Mouse (Mus musculus) testis, postnatal 10 days (tissue): ENCODE results near the gene Tnf.

Source experiments
- DNase-seq: peaks from one replicate; pipeline ENCODE4 v3.0.0; 2021; ENCODE audit warnings: low spot score

The Tnf gene

GRCm38 (mm10) chr17:35172445-35173234 lies 29.2 kb downstream of the Tnf start:
- no peak for DNase-seq

- no peak for DNase-seq
These were observed 33.1 kb downstream of the Tnf start for GRCm38 (mm10) chr17:35168541-35169207.

DNA sequence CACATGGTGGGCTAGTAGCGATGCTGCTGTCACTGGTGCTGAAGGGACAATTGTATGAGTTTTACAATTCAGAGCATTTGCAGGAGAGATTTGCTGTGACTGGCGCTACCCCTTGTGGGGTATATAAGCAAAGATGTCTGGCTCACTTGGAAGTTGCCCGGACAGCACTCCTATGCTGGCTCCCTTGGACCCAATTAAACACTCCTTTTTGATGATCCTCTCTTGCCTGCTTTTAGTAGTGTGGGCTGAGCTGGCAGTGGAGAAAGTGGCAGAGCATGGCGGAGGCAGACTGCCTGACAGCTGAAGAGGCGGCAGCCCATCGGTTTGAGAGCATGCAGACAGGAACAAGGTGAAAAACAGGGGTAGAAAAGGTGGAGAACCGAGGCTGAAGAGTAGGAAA lies 34.0 kb downstream of the Tnf start:
- DNase-seq = no peak

GRCm38 (mm10) chr17:35166352-35167035 lies 35.3 kb downstream of the Tnf start:
- no peak for DNase-seq

- no peak for DNase-seq
These were observed 36.2 kb downstream of the Tnf start for GRCm38 (mm10) chr17:35165451-35166155.

- DNase-seq = peak; percentile 97
These were observed 37.0 kb downstream of the Tnf start, which contains the start of gene Prrc2a for GRCm38 (mm10) chr17:35164568-35165450. TSS of gene Prrc2a (minus strand) at chr17:35164897.

DNA sequence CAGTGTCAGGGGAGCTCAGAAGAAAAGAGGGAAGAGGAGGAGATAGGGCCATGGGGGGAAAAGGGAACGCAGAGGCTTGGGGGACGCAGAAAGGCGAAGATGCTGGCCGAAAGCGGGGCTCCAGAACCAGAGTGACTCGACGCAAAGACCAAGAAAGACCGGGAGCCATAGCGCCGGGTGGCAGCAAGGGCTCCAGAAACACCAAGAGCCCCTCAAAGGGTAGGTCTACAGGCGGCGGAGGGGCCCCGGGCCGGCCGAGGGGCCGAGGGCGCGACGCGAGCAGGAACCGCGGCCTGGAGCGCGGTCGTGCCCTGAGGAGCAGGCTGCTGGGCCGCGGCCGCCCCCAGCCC lies 37.6 kb downstream of the Tnf start:
- DNase-seq = no peak

DNA sequence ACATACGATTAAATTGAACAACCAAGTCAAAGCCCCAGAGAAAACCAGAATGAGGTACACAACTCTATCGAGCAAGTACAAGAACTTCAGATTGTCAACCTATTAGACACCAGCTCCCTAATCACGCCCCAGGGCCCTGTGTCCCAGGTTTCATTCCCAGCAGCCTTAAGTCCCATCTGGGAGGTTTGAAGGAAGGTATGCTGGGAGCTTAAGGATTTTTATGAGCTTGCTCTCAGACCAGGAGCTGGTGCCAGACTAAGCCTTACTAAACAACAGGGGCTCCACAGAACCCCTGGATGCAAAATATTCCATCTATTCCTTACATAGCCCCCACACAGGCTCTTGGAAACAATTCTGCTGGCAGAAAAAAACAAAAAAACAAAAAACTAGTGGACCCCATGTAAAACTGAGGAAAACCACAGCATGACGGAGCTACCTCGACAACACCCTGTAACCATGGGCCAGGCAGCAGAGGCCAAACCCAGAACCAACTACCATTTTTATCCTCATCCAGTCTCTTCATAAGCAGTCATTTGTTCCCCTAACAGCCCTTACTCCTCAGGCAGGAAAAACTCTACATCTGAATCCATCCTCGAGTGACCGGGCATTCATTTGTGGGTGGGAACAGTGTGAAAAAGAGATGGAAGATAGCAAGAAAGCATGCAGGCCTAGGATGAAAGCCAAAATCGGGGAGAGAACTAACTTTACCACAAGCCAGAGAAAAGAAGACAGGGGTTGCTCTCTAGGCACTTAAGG lies 38.3 kb downstream of the Tnf start:
- no peak for DNase-seq

DNA sequence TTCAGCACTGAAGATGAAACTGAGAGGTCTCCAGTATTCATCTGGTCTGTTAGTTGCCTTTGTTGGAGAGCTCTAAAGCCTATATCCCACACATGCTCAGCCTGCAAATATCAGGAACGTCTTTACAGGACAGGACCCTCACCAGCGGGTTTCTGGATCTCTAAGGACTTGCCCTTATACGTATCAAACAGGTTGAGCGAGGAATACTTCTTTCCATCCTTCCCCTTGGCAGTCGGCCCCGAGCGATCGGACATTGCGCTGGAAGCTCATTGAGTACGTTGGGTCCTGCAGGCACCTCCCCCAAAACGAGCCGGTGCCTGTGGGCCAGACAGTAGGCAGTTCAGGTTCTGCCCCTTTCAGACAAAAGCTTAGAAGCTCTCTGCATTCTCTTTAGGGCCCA lies 39.1 kb downstream of the Tnf start:
- peak; percentile 75 for DNase-seq

- DNase-seq = no peak
These were observed 39.7 kb downstream of the Tnf start for GRCm38 (mm10) chr17:35162121-35162520.

DNA sequence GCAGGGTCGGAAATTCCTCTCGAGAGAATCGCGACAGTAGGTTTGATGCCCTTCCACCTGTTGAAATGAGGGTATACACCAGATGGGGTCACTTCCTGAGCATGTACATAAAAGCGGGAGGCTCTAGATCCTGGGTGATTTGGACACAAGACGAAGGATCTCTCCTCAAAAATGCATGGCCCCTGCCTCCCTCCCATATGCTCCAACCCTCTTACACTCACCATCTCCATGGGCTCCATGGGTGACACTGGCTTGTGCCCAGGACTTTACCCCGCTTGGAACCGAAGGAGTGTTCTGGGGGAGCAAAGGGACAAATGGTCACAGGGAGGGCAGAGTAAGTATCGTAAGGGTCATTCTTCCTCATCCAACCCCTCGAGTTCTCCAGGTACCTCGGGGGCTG lies 40.4 kb downstream of the Tnf start:
- DNase-seq = no peak

DNA sequence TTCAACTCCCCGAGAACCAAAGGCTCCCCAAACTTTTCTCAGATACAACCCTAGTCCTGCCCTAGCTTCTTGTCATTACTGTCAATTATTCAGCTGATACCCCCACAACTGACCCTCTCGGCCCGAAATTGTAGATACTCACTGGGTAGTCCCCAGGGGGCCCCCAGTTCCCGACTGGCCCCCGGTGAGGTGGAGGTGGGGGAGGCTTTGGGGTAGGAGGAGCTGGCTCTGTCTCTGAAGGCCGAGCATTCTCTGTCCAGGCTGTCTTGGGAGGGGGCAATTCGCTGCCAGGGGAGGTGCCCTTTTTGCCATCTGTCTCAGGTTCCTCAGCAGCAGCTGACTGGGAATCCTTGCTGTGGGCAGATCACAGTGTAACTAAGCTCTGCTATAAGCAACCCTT lies 42.2 kb downstream of the Tnf start:
- DNase-seq = no peak

GRCm38 (mm10) chr17:35158850-35159593 lies 42.8 kb downstream of the Tnf start:
- DNase-seq = no peak

- DNase-seq = no peak
These were observed 44.1 kb downstream of the Tnf start for GRCm38 (mm10) chr17:35157661-35158175.

DNA sequence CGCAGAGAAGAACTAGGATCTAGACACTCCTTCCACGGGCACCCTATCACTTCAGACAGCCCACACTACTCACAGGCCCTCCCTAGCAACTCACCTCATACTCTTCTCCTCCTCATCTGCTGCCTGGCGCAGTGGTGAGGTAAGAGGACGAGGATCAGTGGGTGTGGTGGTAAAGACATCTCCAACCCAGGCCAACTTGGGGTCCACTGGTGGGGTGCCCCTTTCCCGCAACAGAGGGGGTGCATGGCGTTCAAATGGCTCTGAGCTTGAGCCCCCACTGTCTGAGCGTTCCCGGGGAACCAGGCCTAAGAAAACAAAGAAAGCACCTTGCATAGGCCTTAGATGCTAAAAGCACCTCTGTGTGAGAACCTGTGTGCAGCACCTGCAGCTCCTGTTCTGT lies 44.6 kb downstream of the Tnf start:
- no peak for DNase-seq

GRCm38 (mm10) chr17:35156461-35157200 lies 45.2 kb downstream of the Tnf start:
- DNase-seq = peak; percentile 68

GRCm38 (mm10) chr17:35155451-35155850 lies 46.4 kb downstream of the Tnf start:
- no peak for DNase-seq

DNA sequence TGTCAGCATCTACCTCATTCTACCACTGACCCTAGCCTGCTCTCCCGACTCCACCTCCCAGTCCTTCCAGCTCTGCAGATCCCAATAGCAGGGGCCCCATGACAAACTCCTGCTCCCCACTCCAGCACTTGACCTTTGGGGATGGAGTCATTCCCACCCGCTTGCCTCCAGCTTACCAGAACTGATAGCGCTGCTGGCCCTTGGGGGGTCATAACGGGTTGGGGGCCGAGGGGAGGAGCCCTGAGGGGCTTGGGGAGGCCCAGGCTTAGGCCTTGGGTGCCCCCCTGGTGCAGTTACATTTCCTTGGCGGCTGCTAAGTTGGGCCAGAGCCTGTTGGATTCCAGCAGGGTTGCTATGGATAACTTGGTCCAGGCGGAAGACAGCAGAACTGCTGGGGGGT lies 47.2 kb downstream of the Tnf start:
- DNase-seq = no peak

DNA sequence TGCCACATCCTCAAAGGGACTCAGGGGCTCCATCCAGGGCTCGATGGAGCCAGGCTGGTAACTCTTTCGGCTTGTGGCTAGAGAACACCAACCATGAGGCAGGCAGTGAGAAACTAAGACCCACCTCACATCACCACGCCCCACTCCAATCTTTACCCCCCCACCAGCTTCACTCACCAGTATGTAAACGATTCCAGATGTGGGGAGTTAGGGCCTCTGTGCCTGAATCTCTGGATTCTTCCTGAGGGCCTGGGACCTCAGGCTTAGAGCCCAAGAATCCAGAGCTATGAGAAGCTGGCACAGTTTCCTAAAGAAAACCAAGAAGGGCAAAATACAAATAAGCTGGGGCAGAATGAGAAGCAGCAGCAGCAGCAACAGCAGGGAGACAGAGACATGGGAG lies 47.9 kb downstream of the Tnf start:
- DNase-seq = no peak
